Mouse (Mus musculus) neural tube, embryonic 12.5 days (tissue): Measurements from ENCODE around the gene Rasl11b. TPM values are rescaled to one million over a fixed set of nuclear protein-coding genes. Genes with fewer than 3 reads are reported as not detected.

Experiments
- ATAC-seq: fragments of 200-750 bp; cut with Nextera tagmentation; 2 replicates; pipeline ENCODE4 v1.8.0; 2017; ENCODE audit warnings: low read depth, mild to moderate bottlenecking, moderate TSS enrichment, moderate library complexity; ENCODE audit not compliant: low FRiP score
- H3K27ac ChIP-seq: fragments of 300-500 bp; sonication (generic); 2 replicates; pipeline ENCODE4 v1.5.1; 2016
- H3K27me3 ChIP-seq: fragments of 300-500 bp; sonication (generic); replicated peaks from 2 replicates; pipeline ENCODE4 v1.6.1; 2016; ENCODE audit warnings: mild to moderate bottlenecking
- H3K36me3 ChIP-seq: fragments of 300-500 bp; sonication (generic); 2 replicates; pipeline ENCODE4 v1.6.1; 2016; ENCODE audit warnings: mild to moderate bottlenecking
- H3K4me1 ChIP-seq: fragments of 300-500 bp; sonication (generic); 2 replicates; pipeline ENCODE4 v1.6.1; 2016
- H3K4me2 ChIP-seq: fragments of 300-500 bp; sonication (generic); replicated peaks from 2 replicates; pipeline ENCODE4 v1.6.1; 2016; ENCODE audit warnings: mild to moderate bottlenecking
- H3K4me3 ChIP-seq: fragments of 300-500 bp; sonication (generic); 2 replicates; pipeline ENCODE4 v1.5.1; 2016
- H3K9ac ChIP-seq: fragments of 300-500 bp; sonication (generic); 2 replicates; pipeline ENCODE4 v1.6.1; 2016; ENCODE audit warnings: mild to moderate bottlenecking
- H3K9me3 ChIP-seq: fragments of 300-500 bp; sonication (generic); 2 replicates; pipeline ENCODE4 v1.6.1; 2016; ENCODE audit warnings: mild to moderate bottlenecking
- WGBS: fragments of 180-500 bp; shearing (Covaris S2); methylation state at CpG from one replicate; pipeline ENCODE4 v1.1.7; 2016; 5-methylcytosine and 5-hydroxymethylcytosine counted together
- polyA plus RNA-seq: library from polyadenylated mRNA; unstranded; fragments of >200 nt; fragmentation: Nextera tagmentation; extraction: Ambion mirVana; gene quantifications from 2 replicates; pipeline ENCODE4 v1.2.1, GENCODE M21; 2016

Rasl11b gene
- polyA plus RNA-seq, 1 experiment from 2014 or later, result 41.7 TPM

GRCm38 (mm10) chr5:74218524-74218923, 23.4 kb downstream of the Rasl11b start:
- Histone ChIP-seq H3K9me3 (no peaks in the 10 kb centered on the region), H3K4me3 (no peak overlapping the region), H3K9ac (no peak overlapping the region), H3K27ac (no peak overlapping the region), H3K36me3 (no peaks in the 10 kb centered on the region), H3K27me3 (no peaks in the 10 kb centered on the region), H3K4me1 (peaks cover 14% of the 10 kb centered on the region), H3K4me2 (no peak overlapping the region)
- no peak for ATAC-seq
- 61% methylated on average over 4 of the region's 4 CpGs for WGBS

- no peak overlapping the region for H3K9ac ChIP-seq
- WGBS, result 86% methylated on average over 4 of the region's 4 CpGs
- H3K4me3 ChIP-seq, result no peak overlapping the region
- no peak overlapping the region for H3K4me2 ChIP-seq
- H3K36me3 ChIP-seq, result no peaks in the 10 kb centered on the region
- no peak overlapping the region for H3K27ac ChIP-seq
- no peaks in the 10 kb centered on the region for H3K9me3 ChIP-seq
- H3K4me1 ChIP-seq, result no peaks in the 10 kb centered on the region
- ATAC-seq, result no peak
- H3K27me3 ChIP-seq, result no peaks in the 10 kb centered on the region
Observed at GRCm38 (mm10) chr5:74222626-74223025, 27.5 kb downstream of the Rasl11b start.

- H3K27me3 ChIP-seq, result no peaks in the 10 kb centered on the region
- H3K4me3 ChIP-seq, result no peak overlapping the region
- no peaks in the 10 kb centered on the region for H3K4me1 ChIP-seq
- WGBS, result 92% methylated on average over 6 of the region's 6 CpGs
- ATAC-seq, result no peak
- no peaks in the 10 kb centered on the region for H3K36me3 ChIP-seq
- no peak overlapping the region for H3K27ac ChIP-seq
- no peaks in the 10 kb centered on the region for H3K9me3 ChIP-seq
- H3K9ac ChIP-seq, result no peak overlapping the region
- no peak overlapping the region for H3K4me2 ChIP-seq
Observed at GRCm38 (mm10) chr5:74224480-74224879, 29.4 kb downstream of the Rasl11b start.

GRCm38 (mm10) chr5:74226183-74226582, 31.1 kb downstream of the Rasl11b start:
- no peak overlapping the region for H3K4me2 ChIP-seq
- H3K27ac ChIP-seq, result no peak overlapping the region
- 89% methylated on average over 5 of the region's 5 CpGs for WGBS

GRCm38 (mm10) chr5:74227352-74227751, 32.3 kb downstream of the Rasl11b start:
- no peaks in the 10 kb centered on the region for H3K9me3 ChIP-seq
- no peaks in the 10 kb centered on the region for H3K36me3 ChIP-seq
- H3K9ac ChIP-seq, result no peak overlapping the region
- 91% methylated on average over 6 of the region's 6 CpGs for WGBS
- no peak overlapping the region for H3K4me2 ChIP-seq
- H3K4me3 ChIP-seq, result no peak overlapping the region
- no peak overlapping the region for H3K27ac ChIP-seq
- no peak for ATAC-seq
- no peaks in the 10 kb centered on the region for H3K4me1 ChIP-seq
- H3K27me3 ChIP-seq, result no peaks in the 10 kb centered on the region

More at GRCm38 (mm10) chr5:74226183-74226582, 31.1 kb downstream of the Rasl11b start:
- ATAC-seq, result no peak
- Histone ChIP-seq H3K4me3 (no peak overlapping the region), H3K4me1 (no peaks in the 10 kb centered on the region), H3K36me3 (no peaks in the 10 kb centered on the region), H3K9me3 (no peaks in the 10 kb centered on the region), H3K27me3 (no peaks in the 10 kb centered on the region), H3K9ac (no peak overlapping the region)

GRCm38 (mm10) chr5:74228938-74229337, 33.9 kb downstream of the Rasl11b start:
- no peak for ATAC-seq
- Histone ChIP-seq H3K4me2 (no peak overlapping the region), H3K4me1 (no peaks in the 10 kb centered on the region), H3K36me3 (no peaks in the 10 kb centered on the region), H3K9ac (no peak overlapping the region), H3K4me3 (no peak overlapping the region), H3K27ac (no peak overlapping the region), H3K27me3 (no peaks in the 10 kb centered on the region), H3K9me3 (no peaks in the 10 kb centered on the region)
- WGBS, result 49% methylated on average over 1 of the region's 1 CpGs

GRCm38 (mm10) chr5:74229775-74230413, 34.8 kb downstream of the Rasl11b start:
- no peak overlapping the region for H3K27ac ChIP-seq
- 63% methylated on average over 11 of the region's 11 CpGs for WGBS
- no peaks in the 10 kb centered on the region for H3K9me3 ChIP-seq
- no peak for ATAC-seq
- no peak overlapping the region for H3K9ac ChIP-seq
- H3K4me3 ChIP-seq, result no peak overlapping the region
- no peaks in the 10 kb centered on the region for H3K4me1 ChIP-seq
- H3K27me3 ChIP-seq, result no peaks in the 10 kb centered on the region
- H3K4me2 ChIP-seq, result no peak overlapping the region
- no peaks in the 10 kb centered on the region for H3K36me3 ChIP-seq

DNA sequence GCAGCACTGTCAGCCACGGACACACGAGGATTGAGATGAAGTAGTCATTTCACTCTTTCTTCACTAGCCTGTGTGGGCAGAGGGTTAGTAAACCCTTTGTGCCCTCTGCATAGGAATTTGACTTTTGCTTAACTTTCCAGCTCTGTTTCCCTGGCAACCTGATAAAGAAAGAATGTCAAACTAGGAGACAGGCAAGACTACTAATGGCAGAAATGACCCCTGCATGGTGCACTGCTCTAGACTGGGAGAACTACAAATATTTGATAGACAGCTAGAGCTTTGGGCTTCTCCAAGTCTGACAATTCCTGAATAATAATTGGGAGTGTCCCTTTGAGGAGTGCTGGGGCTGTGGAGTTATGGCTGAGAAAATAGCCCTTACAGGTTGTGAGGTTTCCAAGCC, 35.4 kb downstream of the Rasl11b start:
- H3K4me2 ChIP-seq, result no peak overlapping the region
- H3K36me3 ChIP-seq, result no peaks in the 10 kb centered on the region
- H3K4me3 ChIP-seq, result no peak overlapping the region
- no peaks in the 10 kb centered on the region for H3K9me3 ChIP-seq
- no peak overlapping the region for H3K9ac ChIP-seq
- no peak overlapping the region for H3K27ac ChIP-seq
- no peak for ATAC-seq
- WGBS, result 48% methylated on average over 2 of the region's 2 CpGs
- H3K27me3 ChIP-seq, result no peaks in the 10 kb centered on the region
- no peaks in the 10 kb centered on the region for H3K4me1 ChIP-seq

DNA sequence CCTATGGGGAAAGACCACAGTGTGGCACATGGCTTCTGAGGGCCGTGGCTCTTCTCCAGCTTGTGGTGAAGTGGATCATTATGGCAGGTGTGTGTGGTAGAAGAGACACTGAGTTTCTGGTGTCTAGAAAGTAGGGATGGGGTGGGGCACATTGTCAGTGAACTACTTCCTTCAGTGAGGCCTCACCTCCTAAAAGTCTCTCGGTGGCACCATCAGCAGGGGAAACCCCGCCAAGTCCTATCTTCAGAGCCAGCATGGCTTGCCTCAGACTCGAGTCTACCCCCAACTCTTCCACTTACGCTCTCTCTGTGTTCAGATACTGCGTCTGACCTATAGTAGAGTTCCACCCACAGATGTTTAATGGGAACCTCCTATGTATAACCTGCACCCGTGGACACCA, 38.7 kb downstream of the Rasl11b start:
- H3K9me3 ChIP-seq, result no peaks in the 10 kb centered on the region
- WGBS, result 87% methylated on average over 7 of the region's 7 CpGs
- H3K27ac ChIP-seq, result no peak overlapping the region
- H3K4me2 ChIP-seq, result no peak overlapping the region
- no peaks in the 10 kb centered on the region for H3K36me3 ChIP-seq
- no peaks in the 10 kb centered on the region for H3K27me3 ChIP-seq
- H3K4me3 ChIP-seq, result no peak overlapping the region
- ATAC-seq, result no peak
- no peak overlapping the region for H3K9ac ChIP-seq
- H3K4me1 ChIP-seq, result no peaks in the 10 kb centered on the region

- H3K36me3 ChIP-seq, result no peaks in the 10 kb centered on the region
Observed at GRCm38 (mm10) chr5:74239369-74239768, 44.3 kb downstream of the Rasl11b start.

GRCm38 (mm10) chr5:74240298-74240697, 45.2 kb downstream of the Rasl11b start:
- WGBS, result 83% methylated on average over 8 of the region's 8 CpGs
- no peak overlapping the region for H3K27ac ChIP-seq
- H3K9ac ChIP-seq, result no peak overlapping the region
- no peak overlapping the region for H3K4me3 ChIP-seq
- ATAC-seq, result no peak
- no peaks in the 10 kb centered on the region for H3K27me3 ChIP-seq
- H3K4me1 ChIP-seq, result peaks cover under 1% of the 10 kb centered on the region; the same call in 1 of the 2 replicates
- H3K9me3 ChIP-seq, result no peaks in the 10 kb centered on the region
- no peaks in the 10 kb centered on the region for H3K36me3 ChIP-seq
- no peak overlapping the region for H3K4me2 ChIP-seq

More at GRCm38 (mm10) chr5:74239369-74239768, 44.3 kb downstream of the Rasl11b start:
- no peaks in the 10 kb centered on the region for H3K4me1 ChIP-seq
- H3K9me3 ChIP-seq, result no peaks in the 10 kb centered on the region
- H3K4me2 ChIP-seq, result no peak overlapping the region
- no peak for ATAC-seq
- H3K27ac ChIP-seq, result no peak overlapping the region
- H3K27me3 ChIP-seq, result no peaks in the 10 kb centered on the region
- H3K9ac ChIP-seq, result no peak overlapping the region
- WGBS, result 78% methylated on average over 1 of the region's 1 CpGs
- H3K4me3 ChIP-seq, result no peak overlapping the region

- no peaks in the 10 kb centered on the region for H3K9me3 ChIP-seq
- H3K4me1 ChIP-seq, result peaks cover 8% of the 10 kb centered on the region; the same call in 1 of the 2 replicates
- H3K27ac ChIP-seq, result no peak overlapping the region
- WGBS, result 52% methylated on average over 13 of the region's 13 CpGs
- H3K4me2 ChIP-seq, result no peak overlapping the region
- H3K9ac ChIP-seq, result no peak overlapping the region
- no peak overlapping the region for H3K4me3 ChIP-seq
- H3K36me3 ChIP-seq, result no peaks in the 10 kb centered on the region
- H3K27me3 ChIP-seq, result no peaks in the 10 kb centered on the region
- no peak for ATAC-seq
Observed at GRCm38 (mm10) chr5:74240926-74241680, 46.0 kb downstream of the Rasl11b start.

DNA sequence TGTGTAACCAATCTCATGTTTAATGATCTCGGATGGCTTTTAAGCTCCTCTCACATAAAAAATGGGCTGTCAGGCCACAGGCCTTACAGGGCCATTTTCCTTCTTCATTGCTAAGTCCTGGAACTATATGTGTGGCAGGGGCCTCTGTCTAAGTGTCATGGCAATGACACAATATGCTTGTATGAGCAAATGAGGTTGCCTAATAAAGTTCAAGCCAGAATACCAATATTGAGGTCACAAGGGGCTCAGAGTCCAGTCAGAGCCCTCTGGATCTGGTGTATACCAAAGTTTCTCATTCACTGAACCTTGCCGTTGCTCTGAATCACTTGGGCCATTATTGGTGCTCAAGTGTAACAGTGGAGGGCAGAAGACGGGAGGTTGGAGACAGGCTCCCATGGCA, 47.6 kb downstream of the Rasl11b start:
- H3K4me3 ChIP-seq, result no peak overlapping the region
- no peak overlapping the region for H3K27ac ChIP-seq
- H3K36me3 ChIP-seq, result no peaks in the 10 kb centered on the region
- peaks cover 15% of the 10 kb centered on the region for H3K4me1 ChIP-seq
- no peaks in the 10 kb centered on the region for H3K9me3 ChIP-seq
- no peaks in the 10 kb centered on the region for H3K27me3 ChIP-seq
- no peak for ATAC-seq
- no peak overlapping the region for H3K9ac ChIP-seq
- WGBS, result 35% methylated on average over 3 of the region's 3 CpGs
- H3K4me2 ChIP-seq, result no peak overlapping the region
